Mouse (Mus musculus) erythroblast, adult 5-6 weeks (primary cell): Measurements from ENCODE around the gene Ifit3. TPM values are rescaled to one million over a fixed set of nuclear protein-coding genes. Genes with fewer than 3 reads are reported as not detected.

Experiments
- ATAC-seq: replicated peaks from 2 replicates; pipeline ENCODE4 v1.8.0; 2016; ENCODE audit warnings: moderate number of reproducible peaks, mild to moderate bottlenecking, moderate TSS enrichment, inconsistent platforms; ENCODE audit not compliant: poor library complexity, low FRiP score, severe bottlenecking
- total RNA-seq, 2 experiments: library from RNA; stranded (forward) in 1 of 2; stranded (reverse) in 1 of 2; fragments of 150-400 nt in 1 of 2; fragments of 200-764, 138-1000 nt in 1 of 2; gene quantifications; 2 replicates each; pipeline versions ENCODE4 v1.2.3 to v1.2.4; 2015 to 2017; ENCODE audit warnings: low replicate concordance in 2 of 2

The Ifit3 gene
- total RNA-seq, 2 experiments from 2014 or later, result 1.5 to 2.6 TPM

DNA sequence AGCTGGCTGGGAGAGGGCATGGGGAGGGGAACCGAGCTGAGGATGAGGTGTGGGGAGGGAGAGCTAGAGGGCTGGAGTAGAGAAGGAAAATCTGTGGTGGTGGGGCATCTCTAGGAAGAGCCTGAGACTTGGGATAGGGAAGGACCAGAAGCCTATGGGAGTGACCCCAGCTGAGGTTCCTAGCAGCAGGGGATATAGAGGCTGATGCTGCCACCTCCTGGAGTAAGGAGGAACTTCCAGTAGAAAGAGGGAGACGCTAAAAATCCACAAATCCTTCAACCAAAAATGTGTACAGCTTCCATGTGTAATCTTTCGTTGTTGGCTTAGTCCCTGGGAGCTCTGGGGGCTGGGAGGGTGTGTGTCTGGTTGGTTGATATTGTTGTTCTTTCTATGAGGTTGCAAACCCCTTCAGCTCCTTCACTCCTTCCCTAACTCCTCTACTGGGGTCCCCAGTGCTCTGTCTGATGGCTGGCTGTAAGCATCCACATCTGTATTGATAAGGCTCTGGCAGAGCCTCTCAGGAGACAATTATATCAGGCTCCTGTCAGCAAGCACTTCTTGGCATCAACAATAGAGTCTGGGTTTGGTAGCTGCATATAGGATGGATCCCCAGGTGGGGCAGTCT, 53.7 kb downstream of the Ifit3 start:
- peak; percentile 87 for ATAC-seq

Other genes with a start within 250 kb of the Ifit3 start
- not detected in 2 replicates for gene Ch25h, start 108.4 kb upstream of the Ifit3 start, total RNA-seq (2015; ENCODE audit: low replicate concordance)
- not detected in 2 replicates for gene Ch25h, start 108.4 kb upstream of the Ifit3 start, total RNA-seq (2017; ENCODE audit: low replicate concordance)
- gene Lipa, start 56.1 kb upstream of the Ifit3 start, total RNA-seq (2015; ENCODE audit: low replicate concordance), result 50.1 and 57.7 TPM in 2 replicates
- gene Lipa, start 56.1 kb upstream of the Ifit3 start, total RNA-seq (2017; ENCODE audit: low replicate concordance), result 25.0 and 29.7 TPM in 2 replicates
- 3.3 and 3.8 TPM in 2 replicates for gene Ifit2, start 32.8 kb upstream of the Ifit3 start, total RNA-seq (2015; ENCODE audit: low replicate concordance)
- gene Ifit2, start 32.8 kb upstream of the Ifit3 start, total RNA-seq (2017; ENCODE audit: low replicate concordance), result 6.3 and 6.8 TPM in 2 replicates
- gene Ifit1bl1, start 18.4 kb downstream of the Ifit3 start, total RNA-seq (2015; ENCODE audit: low replicate concordance), result 0.58 TPM in 1 of 2 replicates, not detected in the other
- gene Ifit1bl1, start 18.4 kb downstream of the Ifit3 start, total RNA-seq (2017; ENCODE audit: low replicate concordance), result 1.3 and 1.8 TPM in 2 replicates
- not detected in 2 replicates for gene Ifit3b, start 24.4 kb downstream of the Ifit3 start, total RNA-seq (2015; ENCODE audit: low replicate concordance)
- 0.56 and 0.77 TPM in 2 replicates for gene Ifit3b, start 24.4 kb downstream of the Ifit3 start, total RNA-seq (2017; ENCODE audit: low replicate concordance)
- gene Ifit1bl2, start 57.2 kb downstream of the Ifit3 start, total RNA-seq (2015; ENCODE audit: low replicate concordance), result 0.84 TPM in 1 of 2 replicates, not detected in the other
- 1.5 and 1.7 TPM in 2 replicates for gene Ifit1bl2, start 57.2 kb downstream of the Ifit3 start, total RNA-seq (2017; ENCODE audit: low replicate concordance)
- 45.0 and 53.1 TPM in 2 replicates for gene Ifit1, start 57.3 kb downstream of the Ifit3 start, total RNA-seq (2015; ENCODE audit: low replicate concordance)
- gene Ifit1, start 57.3 kb downstream of the Ifit3 start, total RNA-seq (2017; ENCODE audit: low replicate concordance), result 46.1 TPM in 2 replicates
- gene Slc16a12, start 163.8 kb downstream of the Ifit3 start, total RNA-seq (2015; ENCODE audit: low replicate concordance), result not detected in 2 replicates
- not detected in 2 replicates for gene Slc16a12, start 163.8 kb downstream of the Ifit3 start, total RNA-seq (2017; ENCODE audit: low replicate concordance)